Mouse (Mus musculus): Measurements from ENCODE around the gene Kcnj15.

DNA sequence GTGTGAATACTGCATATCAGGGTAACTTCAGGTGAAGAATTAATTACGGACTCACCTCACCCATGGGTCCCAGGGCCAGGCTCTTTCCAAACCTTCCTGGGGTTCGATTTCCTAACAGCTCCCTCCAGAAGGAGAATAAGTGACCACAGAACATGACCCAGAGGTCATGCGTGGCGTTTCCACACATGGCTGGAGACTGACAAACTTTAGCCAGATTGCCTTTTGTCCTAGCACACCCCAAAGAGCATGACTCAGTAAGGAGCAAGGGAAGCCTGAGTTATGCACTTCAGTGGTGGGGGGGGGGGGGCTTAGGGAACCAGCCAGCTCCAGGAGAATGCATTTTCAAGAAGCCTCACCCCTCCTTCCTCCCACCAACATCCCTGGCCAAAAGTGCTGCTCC is 2.1 kb downstream of the Kcnj15 start:
- TF ChIP-seq CTCF (IDR thresholded peaks at IDR 0.05; ENCODE audit: extremely low read depth, insufficient read depth, low read length), result no peak
- no peak for TF ChIP-seq POLR2A (IDR thresholded peaks at IDR 0.05; ENCODE audit: extremely low read depth, insufficient read depth, low read length)
